Comparison of ENCODE assay signal across 9 mouse cellular contexts in the genomic region with DNA sequence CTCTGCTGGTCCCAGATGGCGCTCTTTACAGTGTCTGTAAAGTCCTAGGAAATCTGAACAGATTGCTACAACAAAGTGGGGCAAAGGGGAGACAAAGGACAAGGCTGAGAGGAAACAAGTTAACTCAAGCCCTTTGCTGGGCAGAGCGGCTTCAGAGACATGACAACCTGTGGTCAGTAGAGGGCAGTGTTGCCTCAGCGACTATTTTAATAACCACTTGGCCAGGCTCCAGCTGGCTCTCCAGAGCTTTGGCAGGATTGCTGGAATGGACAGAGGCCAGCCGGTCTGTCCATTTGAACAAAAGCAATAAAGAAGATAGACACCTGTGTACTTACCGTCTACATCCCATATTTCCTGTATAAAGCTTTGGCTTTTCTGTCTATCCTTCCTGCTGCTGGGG. TPM values are rescaled to one million over a fixed set of nuclear protein-coding genes. Genes with fewer than 3 reads are reported as not detected.
A peak's percentile ranks its signal among the peaks of the same experiment; 100 is the strongest.
DNase-seq lines count a peak whose midpoint lies in the region; ATAC-seq and TF ChIP-seq lines count a peak whose summit lies in the region.
"Had no signal": no experiment of that assay in that cellular context is flagged by ENCODE, and none has a peak within 500 bp of the region (broad histone marks: within the 10 kb centered on the region; RNA-seq: fewer than 3 reads in every experiment).

No protein-coding gene starts in this region.

- ATAC-seq in hindbrain, embryonic 15.5 days (ENCODE audit: low FRiP score, low read depth): no peak

- H3K9me3 ChIP-seq in hindbrain, embryonic 15.5 days: no peaks in the 10 kb centered on the region
- H3K9me3 ChIP-seq: liver, embryonic 15.5 days had no signal

- H3K9ac ChIP-seq in hindbrain, embryonic 15.5 days: no peak overlapping the region
- H3K9ac ChIP-seq: liver, embryonic 15.5 days had no signal

- H3K4me3 ChIP-seq in cerebellum, adult 2 months (replicated peaks; ENCODE audit: insufficient read depth, low read depth, low read length): no peak overlapping the region
- no peak overlapping the region for H3K4me3 ChIP-seq in hindbrain, embryonic 15.5 days
- H3K4me3 ChIP-seq: liver, embryonic 15.5 days had no signal

- H3K36me3 ChIP-seq in hindbrain, embryonic 15.5 days: no peaks in the 10 kb centered on the region
- H3K36me3 ChIP-seq: liver, embryonic 15.5 days had no signal

- no peak overlapping the region for H3K4me2 ChIP-seq in hindbrain, embryonic 15.5 days
- H3K4me2 ChIP-seq: liver, embryonic 15.5 days had no signal

- H3K27ac ChIP-seq in cerebellum, adult 2 months (ENCODE audit: insufficient read depth, low read length): no peak overlapping the region
- peak overlapping the region; percentile 58 for H3K27ac ChIP-seq in hindbrain, embryonic 15.5 days (replicated peaks)
- H3K27ac ChIP-seq: liver, embryonic 15.5 days had no signal

- no peak for TF ChIP-seq POLR2A in cerebellum, adult 2 months (IDR thresholded peaks at IDR 0.05; ENCODE audit: borderline replicate concordance, insufficient read depth, low read length)

- no peaks in the 10 kb centered on the region for H3K27me3 ChIP-seq in cerebellum, adult 2 months (ENCODE audit: control insufficient read depth, insufficient read depth, low read length)
- H3K27me3 ChIP-seq in hindbrain, embryonic 15.5 days: peaks cover 4% of the 10 kb centered on the region; the same call in 1 of the 2 replicates

- H3K4me1 ChIP-seq in cerebellum, adult 2 months (ENCODE audit: control insufficient read depth, insufficient read depth, low read length): peaks cover 18% of the 10 kb centered on the region
- H3K4me1 ChIP-seq in hindbrain, embryonic 15.5 days (replicated peaks): peaks cover 54% of the 10 kb centered on the region

- TF ChIP-seq CTCF in cerebellum, adult 2 months (IDR thresholded peaks at IDR 0.05; ENCODE audit: borderline replicate concordance, insufficient read depth, low read depth, low read length): peak; percentile 92

- 1% methylated on average over 5 of the region's 5 CpGs for WGBS in cerebellum, adult 2 months
- WGBS in hindbrain, embryonic 15.5 days: 0% methylated on average over 5 of the region's 5 CpGs

- DNase-seq in MN1 (ENCODE audit: low spot score): peak; percentile 63
- peak; percentile 92 to 95 for DNase-seq in cerebellum, adult 2 months
- DNase-seq in frontal cortex, postnatal 10 days (ENCODE audit: low spot score in 2 of 2): peak; percentile 47 to 78
- DNase-seq in layer of hippocampus, postnatal 25 days (ENCODE audit: extremely low spot score in 1 of 2, low spot score in 1 of 2): peak; percentile 71 to 86
- peak; percentile 84 for DNase-seq in mesoderm, embryonic 11.5 days (ENCODE audit: low read depth, low spot score)
- peak; percentile 58 to 63 for DNase-seq in right cerebral cortex, postnatal 36 days (ENCODE audit: low spot score in 2 of 2)
- peak; percentile 61 for DNase-seq in yolk sac, embryonic 10.5 days (ENCODE audit: low spot score)

RNA-seq across cellular contexts. Expression of gene Camk1g, which starts 16.0 kb away (rescaled TPM):
- polyA plus RNA-seq in cerebellum, adult 2 months (2012; rRNA removed): 23.4 and 26.4 TPM in 2 replicates
- 40.5 and 41.0 TPM in 2 replicates for polyA plus RNA-seq in hindbrain, embryonic 15.5 days (2015; fragmentation: Nextera tagmentation; extraction: Ambion mirVana)
- total RNA-seq in layer of hippocampus, postnatal 25 days (2021): 10 to 100 TPM; 26.5 to 27.5 TPM
